ENCODE assay signal across 9 mouse cellular contexts in genomic region chr19:57161010-57161660, GRCm38 (mm10).
DNase-seq lines count a peak whose midpoint lies in the region; ATAC-seq and TF ChIP-seq lines count a peak whose summit lies in the region.
"Had no signal": no experiment of that assay in that cellular context is flagged by ENCODE, and none has a peak within 500 bp of the region (broad histone marks: within the 10 kb centered on the region; RNA-seq: fewer than 3 reads in every experiment).

No protein-coding gene starts in this region.

- WGBS in intestine, postnatal 0 days = 68% methylated on average over 7 of the region's 7 CpGs
- WGBS in hindbrain, embryonic 10.5 days = 75% methylated on average over 7 of the region's 7 CpGs

- H3K27ac ChIP-seq in intestine, postnatal 0 days (ENCODE audit: low read depth, low read length) = no peak overlapping the region
- H3K27ac ChIP-seq in hindbrain, embryonic 10.5 days = no peak overlapping the region
- H3K27ac ChIP-seq: embryonic facial prominence, embryonic 13.5 days had no signal

- no peak overlapping the region for H3K9ac ChIP-seq in intestine, postnatal 0 days (ENCODE audit: low read depth, low read length)
- H3K9ac ChIP-seq: embryonic facial prominence, embryonic 13.5 days had no signal

- no peaks in the 10 kb centered on the region for H3K4me1 ChIP-seq in G1E (ENCODE audit: insufficient read depth, low read depth, low read length)
- H3K4me1 ChIP-seq in intestine, postnatal 0 days (replicated peaks; ENCODE audit: control insufficient read depth, insufficient read depth, low read length) = no peaks in the 10 kb centered on the region
- H3K4me1 ChIP-seq in hindbrain, embryonic 10.5 days (replicated peaks) = no peaks in the 10 kb centered on the region
- H3K4me1 ChIP-seq: embryonic facial prominence, embryonic 13.5 days had no signal

- H3K4me3 ChIP-seq in G1E (ENCODE audit: low read depth, low read length) = no peak overlapping the region
- H3K4me3 ChIP-seq in intestine, postnatal 0 days (ENCODE audit: low read depth, low read length) = no peak overlapping the region
- H3K4me3 ChIP-seq in hindbrain, embryonic 10.5 days = no peak overlapping the region
- H3K4me3 ChIP-seq: embryonic facial prominence, embryonic 13.5 days had no signal

- DNase-seq in layer of hippocampus, adult 11-12 months (ENCODE audit: low spot score) = peak; percentile 63
- no peak for DNase-seq in layer of hippocampus, adult 8-10 months (ENCODE audit: low spot score in 2 of 2)
- DNase-seq in A20 (ENCODE audit: low read depth, low spot score) (peak; percentile 29), G1E (ENCODE audit: low spot score) (no peak)
- peak; percentile 59 to 79 for DNase-seq in cerebellum, postnatal 25 days
- DNase-seq in mesoderm, embryonic 11.5 days (ENCODE audit: low read depth, low spot score) = peak; percentile 43
- no peak for DNase-seq in hindbrain, embryonic 10.5 days (ENCODE audit: low spot score)

- H3K27me3 ChIP-seq in G1E (ENCODE audit: insufficient read depth, low read length) = peaks cover 4% of the 10 kb centered on the region; the same call in 1 of the 2 replicates
- no peaks in the 10 kb centered on the region for H3K27me3 ChIP-seq in intestine, postnatal 0 days (replicated peaks; ENCODE audit: control insufficient read depth, insufficient read depth, low read length)
- H3K27me3 ChIP-seq in hindbrain, embryonic 10.5 days (ENCODE audit: insufficient read depth, poor library complexity, severe bottlenecking) = no peaks in the 10 kb centered on the region; the same call in 1 of the 2 replicates
- H3K27me3 ChIP-seq: embryonic facial prominence, embryonic 13.5 days had no signal

- no peaks in the 10 kb centered on the region for H3K9me3 ChIP-seq in G1E (replicated peaks)
- no peaks in the 10 kb centered on the region for H3K9me3 ChIP-seq in intestine, postnatal 0 days (ENCODE audit: control insufficient read depth)
- no peaks in the 10 kb centered on the region for H3K9me3 ChIP-seq in hindbrain, embryonic 10.5 days
- H3K9me3 ChIP-seq: embryonic facial prominence, embryonic 13.5 days had no signal

- H3K4me2 ChIP-seq in intestine, postnatal 0 days (replicated peaks; ENCODE audit: low read depth) = no peak overlapping the region
- H3K4me2 ChIP-seq: embryonic facial prominence, embryonic 13.5 days had no signal

- H3K36me3 ChIP-seq in G1E (replicated peaks) = no peaks in the 10 kb centered on the region
- H3K36me3 ChIP-seq in intestine, postnatal 0 days (ENCODE audit: control insufficient read depth, insufficient read depth) = no peaks in the 10 kb centered on the region
- no peaks in the 10 kb centered on the region for H3K36me3 ChIP-seq in hindbrain, embryonic 10.5 days
- H3K36me3 ChIP-seq: embryonic facial prominence, embryonic 13.5 days had no signal

- no peak for TF ChIP-seq CTCF in G1E (IDR thresholded peaks at IDR 0.05; ENCODE audit: low read depth, low read length)
- TF ChIP-seq CTCF in intestine, postnatal 0 days (IDR thresholded peaks at IDR 0.05; ENCODE audit: low read depth) = peak; percentile 89

- peak; percentile 34; the same call in 1 of the 2 replicates for ATAC-seq in G1E (ENCODE audit: extremely low read depth, insufficient number of reproducible peaks, low FRiP score, poor library complexity, severe bottlenecking)
- ATAC-seq in intestine, postnatal 0 days = no peak

Comparison
In these comparisons a context has a peak if more than half of its experiments do, and no peak if none do; other contexts are left out.
1. DNase-seq: peak in layer of hippocampus, adult 11-12 months (single experiment), A20 (single experiment), cerebellum, postnatal 25 days (2 of 2) and mesoderm, embryonic 11.5 days (single experiment); none in layer of hippocampus, adult 8-10 months (0 of 2), G1E (single experiment) and hindbrain, embryonic 10.5 days (single experiment).